8 mouse cellular contexts compared by ENCODE assay signal in genomic region chr12:111376826-111377331, GRCm38 (mm10). TPM values are rescaled to one million over a fixed set of nuclear protein-coding genes. Genes with fewer than 3 reads are reported as not detected.
DNase-seq lines count a peak whose midpoint lies in the region; ATAC-seq lines count a peak whose summit lies in the region.

No protein-coding gene starts in this region.

- H3K4me2 ChIP-seq in embryonic facial prominence, embryonic 14.5 days (ENCODE audit: low read depth, low read length) = peak overlapping the region; percentile 87
- H3K4me2 ChIP-seq in heart, embryonic 12.5 days = peak overlapping the region; percentile 88
- H3K4me2 ChIP-seq in kidney, embryonic 16.5 days (replicated peaks; ENCODE audit: low read depth, low read length) = peak overlapping the region; percentile 65
- H3K4me2 ChIP-seq in lung, embryonic 16.5 days (ENCODE audit: low read depth, low read length) = peak overlapping the region; percentile 92

- peak overlapping the region; percentile 91 for H3K9ac ChIP-seq in embryonic facial prominence, embryonic 14.5 days (ENCODE audit: low read depth, low read length)
- H3K9ac ChIP-seq in heart, embryonic 12.5 days = peak overlapping the region; percentile 99
- H3K9ac ChIP-seq in kidney, embryonic 16.5 days (replicated peaks; ENCODE audit: low read length) = peak overlapping the region; percentile 97
- peak overlapping the region; percentile 96 for H3K9ac ChIP-seq in lung, embryonic 16.5 days (ENCODE audit: low read length)

- H3K9me3 ChIP-seq in embryonic facial prominence, embryonic 14.5 days (ENCODE audit: control insufficient read depth, low read length) = no peaks in the 10 kb centered on the region
- no peaks in the 10 kb centered on the region for H3K9me3 ChIP-seq in heart, embryonic 12.5 days (replicated peaks)
- H3K9me3 ChIP-seq in kidney, embryonic 16.5 days (ENCODE audit: low read length) = no peaks in the 10 kb centered on the region
- H3K9me3 ChIP-seq in lung, embryonic 16.5 days (ENCODE audit: control insufficient read depth, low read length) = no peaks in the 10 kb centered on the region

- WGBS in embryonic facial prominence, embryonic 14.5 days = under 1% methylated on average over 20 of the region's 49 CpGs
- under 1% methylated on average over 49 of the region's 49 CpGs for WGBS in heart, embryonic 12.5 days
- WGBS in kidney, embryonic 16.5 days = under 1% methylated on average over 42 of the region's 49 CpGs
- WGBS in lung, embryonic 16.5 days = 0% methylated on average over 47 of the region's 49 CpGs

- H3K4me1 ChIP-seq in embryonic facial prominence, embryonic 14.5 days (ENCODE audit: control insufficient read depth, insufficient read depth, low read length) = peaks cover 17% of the 10 kb centered on the region
- H3K4me1 ChIP-seq in heart, embryonic 12.5 days (replicated peaks) = peaks cover 32% of the 10 kb centered on the region
- H3K4me1 ChIP-seq in kidney, embryonic 16.5 days (ENCODE audit: insufficient read depth, low read length) = peaks cover 48% of the 10 kb centered on the region
- H3K4me1 ChIP-seq in lung, embryonic 16.5 days (replicated peaks; ENCODE audit: control insufficient read depth, insufficient read depth, low read length) = peaks cover 38% of the 10 kb centered on the region

- peak overlapping the region; percentile 90 for H3K27ac ChIP-seq in embryonic facial prominence, embryonic 14.5 days (replicated peaks; ENCODE audit: low read depth, low read length)
- H3K27ac ChIP-seq in heart, embryonic 12.5 days (ENCODE audit: poor library complexity, severe bottlenecking) = peak overlapping the region; percentile 98
- H3K27ac ChIP-seq in kidney, embryonic 16.5 days (ENCODE audit: low read length) = peak overlapping the region; percentile 96
- H3K27ac ChIP-seq in lung, embryonic 16.5 days (ENCODE audit: low read length) = peak overlapping the region; percentile 95

- no peaks in the 10 kb centered on the region for H3K27me3 ChIP-seq in embryonic facial prominence, embryonic 14.5 days (replicated peaks; ENCODE audit: control insufficient read depth, insufficient read depth, low read length)
- no peaks in the 10 kb centered on the region for H3K27me3 ChIP-seq in heart, embryonic 12.5 days (replicated peaks)
- H3K27me3 ChIP-seq in kidney, embryonic 16.5 days (ENCODE audit: insufficient read depth, low read length) = no peaks in the 10 kb centered on the region
- no peaks in the 10 kb centered on the region for H3K27me3 ChIP-seq in lung, embryonic 16.5 days (ENCODE audit: control insufficient read depth, insufficient read depth, low read depth, low read length)

- H3K36me3 ChIP-seq in embryonic facial prominence, embryonic 14.5 days (ENCODE audit: control insufficient read depth, insufficient read depth, low read length) = no peaks in the 10 kb centered on the region
- H3K36me3 ChIP-seq in heart, embryonic 12.5 days = no peaks in the 10 kb centered on the region
- H3K36me3 ChIP-seq in kidney, embryonic 16.5 days (ENCODE audit: insufficient read depth, low read length) = no peaks in the 10 kb centered on the region
- no peaks in the 10 kb centered on the region for H3K36me3 ChIP-seq in lung, embryonic 16.5 days (ENCODE audit: control insufficient read depth, insufficient read depth, low read length)

- ATAC-seq in CD4-positive, CD25-positive, alpha-beta regulatory T cell, adult 4 months = no peak
- ATAC-seq in embryonic facial prominence, embryonic 14.5 days (ENCODE audit: low read depth) = peak; percentile 10
- ATAC-seq in heart, embryonic 12.5 days (ENCODE audit: insufficient number of reproducible peaks, low FRiP score) = peak; percentile 65
- peak; percentile 56 for ATAC-seq in kidney, embryonic 16.5 days (ENCODE audit: low FRiP score, low TSS enrichment)
- ATAC-seq in lung, embryonic 16.5 days (ENCODE audit: low read depth) = peak; percentile 53

- H3K4me3 ChIP-seq in embryonic facial prominence, embryonic 14.5 days (ENCODE audit: low read depth, low read length) = peak overlapping the region; percentile 94
- H3K4me3 ChIP-seq in heart, embryonic 12.5 days = peak overlapping the region; percentile 100
- peak overlapping the region; percentile 96 for H3K4me3 ChIP-seq in kidney, embryonic 16.5 days (ENCODE audit: low read length)
- H3K4me3 ChIP-seq in lung, embryonic 16.5 days (ENCODE audit: low read length) = peak overlapping the region; percentile 99

- DNase-seq in CD4-positive, CD25-positive, alpha-beta regulatory T cell, adult 2 months (ENCODE audit: low read depth, low spot score) = peak; percentile 4
- DNase-seq in adrenal gland, adult 18-20 months (ENCODE audit: low spot score in 2 of 2) = peak; percentile 57 to 67
- DNase-seq in embryonic facial prominence, embryonic 14.5 days (ENCODE audit: low spot score) = peak; percentile 50
- peak; percentile 24 for DNase-seq in ovary, postnatal 10 days (ENCODE audit: low spot score)

RNA-seq across cellular contexts. Expression of gene Cdc42bpb, which starts 0.6 kb away (rescaled TPM):
- polyA plus RNA-seq in CD4-positive, CD25-positive, alpha-beta regulatory T cell, adult 4 months (2017; shearing (Covaris generic)) = under 1 TPM; 0.32 to 0.43 TPM
- 100 to 1,000 TPM; 113 to 138 TPM for total RNA-seq in adrenal gland, adult 18-20 months (2021)
- 37.7 and 41.5 TPM in 2 replicates for polyA plus RNA-seq in embryonic facial prominence, embryonic 14.5 days (2014; fragmentation: Nextera tagmentation; extraction: Ambion mirVana)
- 33.5 and 38.2 TPM in 2 replicates for polyA plus RNA-seq in heart, embryonic 12.5 days (2016; fragmentation: Nextera tagmentation; extraction: Ambion mirVana)
- polyA plus RNA-seq in kidney, embryonic 16.5 days (2015; fragmentation: Nextera tagmentation; extraction: Ambion mirVana) = 40.6 and 45.2 TPM in 2 replicates
- polyA plus RNA-seq in lung, embryonic 16.5 days (2015; fragmentation: Nextera tagmentation; extraction: Ambion mirVana) = 34.4 and 36.1 TPM in 2 replicates

RNA-seq across cellular contexts. Expression of gene Lbhd2, which starts 29.7 kb away (rescaled TPM):
- not detected for polyA plus RNA-seq in CD4-positive, CD25-positive, alpha-beta regulatory T cell, adult 4 months (2017; shearing (Covaris generic))
- not detected for total RNA-seq in adrenal gland, adult 18-20 months (2021)
- 5.5 and 5.8 TPM in 2 replicates for polyA plus RNA-seq in embryonic facial prominence, embryonic 14.5 days (2014; fragmentation: Nextera tagmentation; extraction: Ambion mirVana)
- polyA plus RNA-seq in heart, embryonic 12.5 days (2016; fragmentation: Nextera tagmentation; extraction: Ambion mirVana) = 0.31 TPM in 1 of 2 replicates, not detected in the other
- 4.6 and 5.5 TPM in 2 replicates for polyA plus RNA-seq in kidney, embryonic 16.5 days (2015; fragmentation: Nextera tagmentation; extraction: Ambion mirVana)
- polyA plus RNA-seq in lung, embryonic 16.5 days (2015; fragmentation: Nextera tagmentation; extraction: Ambion mirVana) = 0.79 and 0.80 TPM in 2 replicates

RNA-seq across cellular contexts. Expression of gene Exoc3l4, which starts 39.9 kb away (rescaled TPM):
- polyA plus RNA-seq in CD4-positive, CD25-positive, alpha-beta regulatory T cell, adult 4 months (2017; shearing (Covaris generic)) = not detected
- 1 to 10 TPM; 3.3 to 4.1 TPM for total RNA-seq in adrenal gland, adult 18-20 months (2021)
- 8.7 and 9.4 TPM in 2 replicates for polyA plus RNA-seq in embryonic facial prominence, embryonic 14.5 days (2014; fragmentation: Nextera tagmentation; extraction: Ambion mirVana)
- 8.5 and 10.1 TPM in 2 replicates for polyA plus RNA-seq in heart, embryonic 12.5 days (2016; fragmentation: Nextera tagmentation; extraction: Ambion mirVana)
- 19.4 and 19.9 TPM in 2 replicates for polyA plus RNA-seq in kidney, embryonic 16.5 days (2015; fragmentation: Nextera tagmentation; extraction: Ambion mirVana)
- 13.0 and 14.5 TPM in 2 replicates for polyA plus RNA-seq in lung, embryonic 16.5 days (2015; fragmentation: Nextera tagmentation; extraction: Ambion mirVana)

Comparison
In these comparisons a context has a peak if more than half of its experiments do, and no peak if none do; other contexts are left out.
1. DNase-seq: peak in every context shown above with its lines; median percentile 62 in adrenal gland, adult 18-20 months; 50 in embryonic facial prominence, embryonic 14.5 days; 24 in ovary, postnatal 10 days; 4 in CD4-positive, CD25-positive, alpha-beta regulatory T cell, adult 2 months.
2. RNA of gene Cdc42bpb, which starts 0.6 kb away (polyA plus RNA-seq): 40.6 to 45.2 TPM in kidney, embryonic 16.5 days, 37.7 to 41.5 TPM in embryonic facial prominence, embryonic 14.5 days, 34.4 to 36.1 TPM in lung, embryonic 16.5 days and 33.5 to 38.2 TPM in heart, embryonic 12.5 days; 0.32 to 0.43 TPM in CD4-positive, CD25-positive, alpha-beta regulatory T cell, adult 4 months; every median in the first group is over 10 times any median in the second.
3. Peak in every context shown above with its lines, with median percentiles within 50 percentile points of each other: H3K27ac ChIP-seq, H3K4me2 ChIP-seq, H3K4me3 ChIP-seq and H3K9ac ChIP-seq.